Mouse (Mus musculus) midbrain, embryonic 15.5 days (tissue): Measurements from ENCODE around the gene Hrc. TPM values are rescaled to one million over a fixed set of nuclear protein-coding genes. Genes with fewer than 3 reads are reported as not detected.

ENCODE experiments used
- ATAC-seq: fragments of 200-750 bp; cut with Nextera tagmentation; replicated peaks from 2 replicates; pipeline ENCODE4 v1.8.0; 2017; ENCODE audit warnings: moderate TSS enrichment
- H3K27ac ChIP-seq: fragments of 300-500 bp; sonication (generic); 2 replicates; pipeline ENCODE4 v1.5.1; 2015; ENCODE audit warnings: mild to moderate bottlenecking, inconsistent platforms
- H3K27me3 ChIP-seq: fragments of 300-500 bp; sonication (generic); replicated peaks from 2 replicates; pipeline ENCODE4 v1.6.1; 2015; ENCODE audit warnings: inconsistent platforms
- H3K36me3 ChIP-seq: fragments of 300-500 bp; sonication (generic); replicated peaks from 2 replicates; pipeline ENCODE4 v1.6.1; 2015; ENCODE audit warnings: inconsistent platforms
- H3K4me1 ChIP-seq: fragments of 300-500 bp; sonication (generic); 2 replicates; pipeline ENCODE4 v1.6.1; 2015; ENCODE audit warnings: inconsistent platforms
- H3K4me2 ChIP-seq: fragments of 300-500 bp; sonication (generic); 2 replicates; pipeline ENCODE4 v1.6.1; 2015; ENCODE audit warnings: inconsistent platforms, mild to moderate bottlenecking, moderate library complexity
- H3K4me3 ChIP-seq: fragments of 300-500 bp; sonication (generic); 2 replicates; pipeline ENCODE4 v1.5.1; 2015; ENCODE audit warnings: mild to moderate bottlenecking, inconsistent platforms
- H3K9ac ChIP-seq: fragments of 300-500 bp; sonication (generic); 2 replicates; pipeline ENCODE4 v1.6.1; 2015; ENCODE audit warnings: mild to moderate bottlenecking, inconsistent platforms
- H3K9me3 ChIP-seq: fragments of 300-500 bp; sonication (generic); 2 replicates; pipeline ENCODE4 v1.6.1; 2016; ENCODE audit warnings: inconsistent platforms
- WGBS: fragments of 180-500 bp; shearing (Covaris S2); methylation state at CpG from one replicate; pipeline ENCODE4 v1.1.7; 2015; ENCODE audit warnings: mixed read lengths; 5-methylcytosine and 5-hydroxymethylcytosine counted together
- polyA plus RNA-seq: library from polyadenylated mRNA; unstranded; fragments of >200 nt; fragmentation: Nextera tagmentation; extraction: Ambion mirVana; gene quantifications from 2 replicates; pipeline ENCODE4 v1.2.1, GENCODE M21; 2015

Hrc gene
- 0.23 and 0.26 TPM in 2 replicates for polyA plus RNA-seq

DNA sequence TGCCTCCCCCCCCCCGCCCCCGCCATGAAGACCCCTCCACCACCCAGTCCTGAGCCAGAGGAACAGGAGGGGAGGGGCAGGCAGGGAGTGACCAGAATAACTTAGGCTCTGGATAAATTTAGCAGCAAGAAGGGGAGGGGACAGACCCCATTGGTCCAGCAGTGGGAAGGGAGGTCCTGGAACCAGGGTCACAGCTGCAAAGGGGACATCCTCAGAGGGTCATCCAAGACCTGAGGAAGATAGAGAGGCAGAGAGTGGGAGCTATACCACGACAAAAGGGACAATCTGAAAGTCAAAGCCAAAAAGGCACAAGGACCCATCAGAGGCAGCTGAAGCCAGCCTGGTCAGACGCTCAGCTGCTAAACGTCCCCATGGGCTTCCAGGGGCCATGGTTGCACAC lies at the start of gene Hrc:
Gene Hrc, plus strand, starts transcription at position 235 of the 400 bp plus-strand sequence.
- no peak within 1 kb of the TSS for H3K4me3 ChIP-seq
- peak within 1 kb of the TSS; percentile 91; the same call in 1 of the 2 replicates for H3K4me2 ChIP-seq
- H3K27ac ChIP-seq, result no peak within 1 kb of the TSS
- H3K9ac ChIP-seq, result no peak within 1 kb of the TSS
- no peaks in the 10 kb centered on the region for H3K9me3 ChIP-seq
- 0 out of 2 replicates have a peak, but pooled peaks cover 4% of the 10 kb centered on the region for H3K27me3 ChIP-seq
- H3K4me1 ChIP-seq, result peaks cover 41% of the 10 kb centered on the region
- WGBS, result 41% methylated on average over 5 of the region's 5 CpGs
- no peaks in the 10 kb centered on the region for H3K36me3 ChIP-seq
- no peak for ATAC-seq

DNA sequence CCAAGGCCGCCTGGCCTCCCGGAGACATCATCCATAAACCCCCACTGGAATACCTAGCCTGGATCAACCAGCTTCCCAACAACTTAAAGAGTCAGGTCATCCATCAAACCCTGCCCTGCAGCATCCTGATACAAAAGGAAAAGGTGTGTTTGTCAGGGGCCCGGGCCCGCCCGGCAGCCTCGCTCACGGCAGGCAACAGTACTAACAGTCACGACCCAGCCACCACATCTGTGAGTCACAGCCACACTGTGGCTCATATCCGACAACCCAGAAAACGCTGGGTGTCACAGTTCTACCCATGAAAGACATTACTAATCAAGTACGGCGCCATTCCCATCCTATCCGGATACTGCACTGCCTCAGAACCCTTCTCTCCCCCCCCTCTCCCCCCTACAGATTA lies 48.6 kb upstream of the Hrc start:
- Histone ChIP-seq H3K27me3 (no peaks in the 10 kb centered on the region), H3K9me3 (no peaks in the 10 kb centered on the region), H3K4me2 (no peak overlapping the region), H3K27ac (no peak overlapping the region), H3K4me1 (no peaks in the 10 kb centered on the region), H3K9ac (no peak overlapping the region), H3K4me3 (no peak overlapping the region), H3K36me3 (no peaks in the 10 kb centered on the region)
- WGBS, result 91% methylated on average over 13 of the region's 13 CpGs
- ATAC-seq, result no peak

DNA sequence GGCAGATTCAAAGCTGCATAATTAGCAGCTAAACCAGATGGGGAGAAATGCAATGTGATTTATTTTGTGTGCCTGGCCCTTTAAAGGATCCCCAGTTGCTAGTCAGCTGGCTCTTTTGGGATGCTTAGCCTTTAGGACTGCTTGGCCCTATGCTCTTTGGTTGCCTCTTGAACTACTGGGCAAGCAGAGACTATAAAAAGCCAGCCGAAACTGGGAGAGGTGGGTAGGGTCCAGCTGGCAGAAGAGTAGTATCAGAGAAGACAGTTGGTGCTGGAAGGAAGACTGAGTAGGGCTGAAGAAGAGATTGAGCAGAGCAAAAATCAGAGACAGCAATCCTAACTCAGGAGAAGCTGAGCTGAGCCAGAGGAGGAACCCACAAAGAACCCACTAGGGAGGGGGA lies 38.5 kb upstream of the Hrc start:
- Histone ChIP-seq H3K27ac (no peak overlapping the region), H3K27me3 (no peaks in the 10 kb centered on the region), H3K4me1 (peaks cover 10% of the 10 kb centered on the region), H3K4me3 (no peak overlapping the region), H3K36me3 (no peaks in the 10 kb centered on the region), H3K4me2 (no peak overlapping the region), H3K9me3 (no peaks in the 10 kb centered on the region), H3K9ac (no peak overlapping the region)
- no peak for ATAC-seq
- WGBS, result 85% methylated on average over 1 of the region's 1 CpGs

DNA sequence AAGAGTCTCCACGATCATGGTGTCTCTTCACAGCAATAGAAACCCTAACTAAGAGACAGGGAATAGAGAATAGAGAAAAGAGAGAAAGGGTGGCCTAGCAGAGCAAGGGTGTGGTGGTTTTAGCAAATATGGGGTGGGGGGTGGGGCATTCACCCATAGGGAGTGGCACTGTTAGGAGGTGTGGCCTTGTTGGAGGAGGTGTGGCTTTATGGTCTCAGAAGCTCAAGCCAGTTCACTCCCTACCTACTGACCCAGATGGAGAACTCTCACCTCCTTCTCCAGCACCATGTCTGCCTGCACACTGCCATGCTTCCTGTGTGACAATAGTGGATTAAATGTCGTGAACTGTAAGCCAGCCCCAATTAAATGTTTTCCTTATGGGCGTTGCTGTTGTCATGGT lies 37.5 kb upstream of the Hrc start:
- Histone ChIP-seq H3K27me3 (no peaks in the 10 kb centered on the region), H3K9ac (no peak overlapping the region), H3K4me1 (peaks cover 10% of the 10 kb centered on the region), H3K36me3 (no peaks in the 10 kb centered on the region), H3K27ac (no peak overlapping the region), H3K9me3 (no peaks in the 10 kb centered on the region), H3K4me3 (no peak overlapping the region), H3K4me2 (no peak overlapping the region)
- ATAC-seq, result no peak
- 65% methylated on average over 3 of the region's 3 CpGs for WGBS

DNA sequence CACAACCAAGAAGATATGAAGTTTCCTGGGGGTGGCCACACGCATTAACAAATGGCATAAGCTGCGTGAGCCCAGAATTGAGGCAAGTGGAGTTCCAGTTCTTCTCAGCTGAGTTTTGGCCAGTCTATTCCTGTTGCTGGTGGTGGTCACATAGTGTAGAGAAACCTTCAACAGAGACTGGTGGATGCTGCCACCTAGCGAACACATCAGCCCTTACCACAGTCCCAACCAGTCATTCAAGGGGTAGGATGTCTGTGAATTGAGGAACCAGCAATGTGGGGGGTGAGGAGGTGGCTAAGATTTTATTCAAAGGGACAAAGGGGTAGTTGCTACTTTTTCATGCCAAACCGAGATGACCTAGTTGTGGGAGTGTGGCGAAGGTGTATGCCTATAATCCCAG lies 35.3 kb upstream of the Hrc start:
- Histone ChIP-seq H3K27me3 (no peaks in the 10 kb centered on the region), H3K36me3 (no peaks in the 10 kb centered on the region), H3K4me3 (no peak overlapping the region), H3K9me3 (no peaks in the 10 kb centered on the region), H3K27ac (no peak overlapping the region), H3K9ac (no peak overlapping the region), H3K4me1 (peaks cover 14% of the 10 kb centered on the region), H3K4me2 (no peak overlapping the region)
- peak; percentile 91 for ATAC-seq
- 13% methylated on average over 5 of the region's 5 CpGs for WGBS

DNA sequence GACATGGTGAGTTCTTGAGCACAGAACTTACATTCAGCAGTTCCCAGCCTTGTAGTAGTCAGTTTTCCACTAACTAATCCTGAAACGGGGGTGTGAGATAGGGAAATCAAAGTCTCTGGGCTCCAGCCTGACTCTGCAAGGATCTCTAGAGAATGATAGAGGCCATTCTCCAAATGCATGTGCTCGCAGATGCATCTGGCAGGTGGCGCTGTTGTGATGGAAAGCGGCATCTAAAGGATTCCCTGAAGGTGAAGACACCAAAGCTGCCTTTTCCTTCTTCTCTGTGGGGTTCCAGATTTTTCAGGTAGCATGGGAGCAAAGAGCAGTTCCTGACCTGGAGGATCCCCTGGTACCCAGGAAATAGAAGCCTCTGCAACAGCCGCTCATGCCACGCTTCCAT lies 34.8 kb upstream of the Hrc start:
- peak; percentile 35 for ATAC-seq
- 10% methylated on average over 6 of the region's 6 CpGs for WGBS
- no peak overlapping the region for H3K9ac ChIP-seq

DNA sequence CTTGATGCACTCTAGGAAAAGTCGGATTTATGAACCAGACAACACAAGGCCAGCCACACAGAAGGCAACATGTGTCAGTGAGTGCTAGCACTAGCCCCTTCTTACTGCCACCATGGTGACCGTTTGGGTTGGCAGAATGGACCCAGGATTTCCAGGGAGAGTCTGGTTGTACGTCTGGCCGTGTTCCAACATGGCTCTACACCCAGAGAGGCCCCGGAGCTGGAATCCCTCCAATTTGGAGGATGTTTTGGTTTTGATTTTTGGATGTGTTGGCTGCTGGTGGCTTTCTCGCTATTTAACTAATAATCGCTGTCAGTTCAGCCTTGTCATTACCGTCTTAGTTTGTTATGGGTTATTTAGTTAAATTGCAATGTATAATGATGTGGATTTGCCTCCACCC lies 32.5 kb upstream of the Hrc start:
- H3K9ac ChIP-seq, result no peak overlapping the region
- WGBS, result 61% methylated on average over 8 of the region's 8 CpGs
- H3K9me3 ChIP-seq, result no peaks in the 10 kb centered on the region
- no peaks in the 10 kb centered on the region for H3K36me3 ChIP-seq
- no peak overlapping the region for H3K4me2 ChIP-seq
- H3K27me3 ChIP-seq, result no peaks in the 10 kb centered on the region
- no peak for ATAC-seq
- no peak overlapping the region for H3K27ac ChIP-seq
- no peak overlapping the region for H3K4me3 ChIP-seq
- H3K4me1 ChIP-seq, result peaks cover 21% of the 10 kb centered on the region

More for the DNA sequence above, 34.8 kb upstream of the Hrc start:
- Histone ChIP-seq H3K36me3 (no peaks in the 10 kb centered on the region), H3K4me1 (peaks cover 18% of the 10 kb centered on the region), H3K27ac (0 out of 2 replicates have a peak overlapping the region, but pooled peaks have one; percentile 6), H3K9me3 (no peaks in the 10 kb centered on the region), H3K4me2 (peak overlapping the region; percentile 25), H3K27me3 (no peaks in the 10 kb centered on the region), H3K4me3 (peak overlapping the region; percentile 9; the same call in 1 of the 2 replicates)

DNA sequence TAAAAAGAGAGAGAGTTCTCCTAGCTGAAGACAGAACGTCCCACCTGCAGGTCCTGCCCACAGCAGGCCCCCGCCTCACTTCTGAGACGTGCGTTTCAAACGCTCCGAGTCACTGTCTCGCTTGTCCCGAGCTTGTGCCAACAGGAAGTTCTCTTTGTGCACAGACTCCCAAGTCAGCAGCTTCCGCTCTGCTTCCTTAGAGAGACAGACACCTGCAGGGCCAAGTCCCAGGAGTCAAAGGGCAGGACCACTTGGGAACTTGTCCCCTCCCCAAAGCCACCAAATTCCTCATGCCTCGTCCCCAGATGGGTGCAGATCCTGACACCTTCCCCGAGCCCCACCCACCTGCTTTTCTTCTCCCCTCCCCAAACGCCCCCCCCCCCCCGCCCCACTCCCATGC lies 30.2 kb upstream of the Hrc start:
- H3K36me3 ChIP-seq, result no peaks in the 10 kb centered on the region
- 12% methylated on average over 11 of the region's 13 CpGs for WGBS
- H3K9ac ChIP-seq, result no peak overlapping the region

DNA sequence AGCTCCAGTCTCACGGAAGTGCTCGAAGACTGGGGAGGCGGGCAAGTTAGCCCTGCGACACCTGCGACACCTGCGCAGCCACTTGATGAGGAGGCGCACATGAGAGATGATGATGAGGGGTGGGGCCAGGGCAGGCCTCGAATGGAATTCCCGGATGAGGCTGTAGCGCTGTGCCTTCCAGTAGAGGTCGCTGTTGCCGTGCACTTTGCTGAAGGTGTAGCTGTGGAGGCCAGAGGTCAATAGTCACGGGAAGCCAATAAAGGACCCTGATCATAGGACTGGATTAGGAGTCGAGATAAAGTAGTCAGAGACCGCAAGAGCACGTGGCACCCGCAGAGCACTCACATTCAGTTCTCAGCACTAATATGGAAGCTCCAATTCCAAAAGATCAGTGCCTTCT lies 29.8 kb upstream of the Hrc start:
- H3K4me3 ChIP-seq, result peak overlapping the region; percentile 13
- peaks cover 18% of the 10 kb centered on the region for H3K4me1 ChIP-seq
- no peaks in the 10 kb centered on the region for H3K9me3 ChIP-seq
- peak overlapping the region; percentile 42 for H3K4me2 ChIP-seq
- 5% methylated on average over 17 of the region's 17 CpGs for WGBS
- no peaks in the 10 kb centered on the region for H3K36me3 ChIP-seq
- ATAC-seq, result peak; percentile 40
- H3K9ac ChIP-seq, result no peak overlapping the region
- no peak overlapping the region for H3K27ac ChIP-seq
- no peaks in the 10 kb centered on the region for H3K27me3 ChIP-seq

More for the DNA sequence above, 30.2 kb upstream of the Hrc start:
- H3K27me3 ChIP-seq, result no peaks in the 10 kb centered on the region
- H3K9me3 ChIP-seq, result no peaks in the 10 kb centered on the region
- H3K4me3 ChIP-seq, result peak overlapping the region; percentile 13
- peak overlapping the region; percentile 42 for H3K4me2 ChIP-seq
- H3K27ac ChIP-seq, result no peak overlapping the region
- peaks cover 22% of the 10 kb centered on the region for H3K4me1 ChIP-seq
- ATAC-seq, result 0 out of 2 replicates have a peak, but pooled peaks have one; percentile 2

DNA sequence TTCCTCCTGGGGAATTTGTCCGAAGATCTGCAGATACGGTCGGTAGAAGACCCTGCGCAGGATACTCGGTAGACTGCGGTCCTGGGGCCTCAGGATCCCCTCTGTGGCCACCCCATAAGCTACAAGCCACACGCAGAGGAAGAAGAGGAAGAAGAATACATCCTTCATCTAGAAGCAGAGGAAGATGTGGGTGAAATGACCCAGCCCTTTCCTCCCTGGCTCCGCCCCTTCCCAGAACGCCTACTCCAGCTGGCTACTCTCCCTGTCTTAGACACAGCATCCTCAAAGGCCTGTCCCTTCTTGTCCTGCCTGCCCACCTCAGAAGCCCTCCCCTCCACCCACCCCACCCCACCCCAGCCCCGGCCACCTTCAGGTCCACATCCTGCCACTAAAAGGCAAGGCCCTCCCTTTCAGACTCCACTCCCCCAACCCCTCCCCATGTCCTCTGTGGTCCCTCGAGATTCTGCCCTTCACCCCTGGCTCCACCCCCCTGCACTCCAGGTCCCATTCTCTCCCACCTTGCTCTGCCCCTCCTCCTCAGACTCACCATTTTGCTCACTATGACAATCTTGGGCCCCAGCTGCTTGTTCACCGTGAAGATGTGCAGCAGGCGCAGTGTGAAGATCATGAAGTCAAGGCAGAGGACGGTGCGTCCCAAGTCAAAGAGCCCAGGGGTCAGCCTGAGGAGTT lies 26.4 kb upstream of the Hrc start:
- Histone ChIP-seq H3K27me3 (no peaks in the 10 kb centered on the region), H3K9me3 (no peaks in the 10 kb centered on the region), H3K4me1 (peaks cover 21% of the 10 kb centered on the region), H3K4me3 (no peak overlapping the region), H3K27ac (no peak overlapping the region), H3K36me3 (no peaks in the 10 kb centered on the region), H3K9ac (no peak overlapping the region), H3K4me2 (no peak overlapping the region)
- 63% methylated on average over 15 of the region's 15 CpGs for WGBS
- no peak for ATAC-seq

DNA sequence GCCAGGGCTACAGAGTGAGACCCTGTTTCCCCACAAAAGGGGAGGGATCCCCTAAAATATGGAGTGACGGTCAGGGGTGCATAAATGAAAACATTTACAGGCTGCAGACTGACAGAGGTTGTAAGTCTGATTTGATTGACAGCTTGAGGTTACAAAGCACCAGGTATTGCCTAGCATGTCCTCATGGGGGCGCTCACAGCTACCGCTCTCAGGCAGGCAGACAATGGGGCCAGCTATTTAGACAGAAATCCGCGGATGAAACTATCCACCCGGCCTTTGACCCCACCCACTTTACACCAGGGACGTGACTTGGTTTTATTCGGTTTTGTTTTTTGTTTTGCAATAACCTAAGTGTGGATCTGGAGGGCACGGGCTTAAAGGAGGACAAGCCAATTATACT lies 25.6 kb upstream of the Hrc start:
- no peak overlapping the region for H3K4me3 ChIP-seq
- WGBS, result 8% methylated on average over 9 of the region's 9 CpGs

DNA sequence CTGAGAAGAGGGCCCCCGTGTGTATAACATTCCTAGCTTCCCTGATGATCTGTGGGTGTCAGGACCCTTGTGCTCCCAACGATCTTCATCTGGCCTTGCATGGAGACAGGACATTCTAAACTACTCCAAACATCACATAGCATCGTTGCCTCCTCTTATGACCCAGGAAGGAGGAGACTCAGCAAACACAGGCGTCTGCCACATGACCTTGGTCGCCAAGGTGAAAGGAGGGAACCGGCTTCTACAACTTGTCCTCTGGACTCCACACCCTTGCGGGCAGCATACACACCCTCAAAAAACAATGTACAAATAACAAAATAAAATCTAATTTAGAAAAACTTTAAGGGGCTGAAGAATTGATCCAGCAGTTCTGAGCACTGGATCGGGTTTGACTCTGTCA lies 23.1 kb upstream of the Hrc start:
- 81% methylated on average over 8 of the region's 8 CpGs for WGBS

More for the DNA sequence above, 25.6 kb upstream of the Hrc start:
- ATAC-seq, result no peak
- Histone ChIP-seq H3K9ac (no peak overlapping the region), H3K36me3 (no peaks in the 10 kb centered on the region), H3K27ac (no peak overlapping the region), H3K4me1 (peaks cover 22% of the 10 kb centered on the region), H3K9me3 (no peaks in the 10 kb centered on the region), H3K4me2 (no peak overlapping the region), H3K27me3 (no peaks in the 10 kb centered on the region)

More for the DNA sequence above, 23.1 kb upstream of the Hrc start:
- Histone ChIP-seq H3K9ac (no peak overlapping the region), H3K27ac (no peak overlapping the region), H3K9me3 (no peaks in the 10 kb centered on the region), H3K4me1 (peaks cover 12% of the 10 kb centered on the region; the same call in 1 of the 2 replicates), H3K36me3 (no peaks in the 10 kb centered on the region), H3K4me3 (no peak overlapping the region), H3K27me3 (no peaks in the 10 kb centered on the region), H3K4me2 (no peak overlapping the region)
- no peak for ATAC-seq
